Mouse (Mus musculus): Measurements from ENCODE around the gene Ankrd34a.

Ankrd34a gene

GRCm38 (mm10) chr3:96576690-96577541 lies 19.5 kb upstream of the Ankrd34a start, which contains the start of gene Gm16253:
Gm16253 (plus strand) TSS chr3:96576984.
- in situ Hi-C loops (cut with MboI, MseI): loop anchor here (5.0 kb wide), 1 partner anchor 35 kb away; no protein-coding TSS in a partner anchor

GRCm38 (mm10) chr3:96577566-96577965 lies 18.9 kb upstream of the Ankrd34a start:
- in situ Hi-C loops (cut with MboI, MseI): loop anchor here (5.0 kb wide), 1 partner anchor 35 kb away; no protein-coding TSS in a partner anchor

- in situ Hi-C loops (cut with MboI, MseI): loop anchor here (5.0 kb wide), 1 partner anchor 36 kb away; no protein-coding TSS in a partner anchor
Observed at GRCm38 (mm10) chr3:96578561-96579238, 17.7 kb upstream of the Ankrd34a start.

DNA sequence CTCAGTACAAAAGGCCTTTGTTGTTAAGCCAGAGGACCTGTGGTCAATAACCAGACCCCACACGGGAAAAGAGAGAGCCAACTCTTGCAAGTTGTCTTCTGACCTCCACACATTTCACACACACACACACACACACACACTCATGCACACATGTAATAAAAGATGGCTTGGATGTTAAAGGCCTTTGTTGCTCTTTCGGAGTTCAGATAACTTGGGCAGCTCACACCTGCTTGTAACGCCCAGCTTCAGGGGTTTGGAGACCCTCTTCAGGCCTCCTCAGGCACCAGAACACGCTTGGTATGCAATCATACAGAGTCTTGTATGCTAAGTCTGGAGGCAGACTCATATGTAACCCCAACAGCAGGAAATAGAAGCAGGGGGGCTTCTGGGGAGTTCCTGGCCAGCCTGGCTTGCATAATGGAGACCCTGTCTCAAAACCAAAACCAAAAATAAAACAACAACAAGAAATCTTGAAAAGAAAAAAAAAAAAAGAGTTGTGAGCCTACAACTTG lies 17.1 kb upstream of the Ankrd34a start:
- in situ Hi-C loops (cut with MboI, MseI): loop anchor here (5.0 kb wide), 1 partner anchor 37 kb away; no protein-coding TSS in a partner anchor

- in situ Hi-C loops (cut with MboI, MseI): loop anchor here (5.0 to 10.0 kb wide), 3 partner anchors 38 to 1305 kb away; partner anchors contain the start of gene Pde4dip (in 1 of the 2)
Observed at GRCm38 (mm10) chr3:96579885-96580454, 16.5 kb upstream of the Ankrd34a start.

- in situ Hi-C loops (cut with MboI, MseI): loop anchor here (5.0 to 10.0 kb wide), 2 partner anchors 61 to 1304 kb away; partner anchors contain the start of gene Pde4dip (in 1 of the 2)
Observed at GRCm38 (mm10) chr3:96581141-96581540, 15.3 kb upstream of the Ankrd34a start.

- in situ Hi-C loops (cut with MboI, MseI): loop anchor here (5.0 to 10.0 kb wide), 2 partner anchors 60 to 1303 kb away; partner anchors contain the start of gene Pde4dip (in 1 of the 2)
Observed at GRCm38 (mm10) chr3:96581771-96582515, 14.5 kb upstream of the Ankrd34a start.

DNA sequence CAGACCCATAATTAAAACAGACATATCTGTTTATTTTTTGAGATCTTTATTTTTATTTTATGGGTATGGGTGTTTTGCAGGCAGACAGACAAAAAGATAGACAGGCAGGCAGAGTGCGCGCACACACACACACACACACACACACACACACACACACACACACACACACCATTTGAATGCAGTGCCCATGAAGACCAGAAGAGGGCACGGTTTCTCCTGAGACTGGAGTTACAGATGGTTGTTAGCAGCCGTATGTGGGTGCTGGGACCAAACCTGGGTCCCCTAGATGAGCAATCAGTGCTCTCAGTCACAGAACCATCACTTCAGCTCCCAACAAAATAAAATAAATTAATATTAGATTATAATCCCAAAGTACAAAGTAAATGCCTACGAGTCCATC lies 13.1 kb upstream of the Ankrd34a start:
- in situ Hi-C loops (cut with MboI, MseI): loop anchor here (5.0 to 10.0 kb wide), 2 partner anchors 59 to 1301 kb away; partner anchors contain the start of gene Pde4dip (in 1 of the 2)

- in situ Hi-C loops (cut with MboI, MseI): no loop called here
Observed at GRCm38 (mm10) chr3:96590657-96591056, 5.8 kb upstream of the Ankrd34a start.

DNA sequence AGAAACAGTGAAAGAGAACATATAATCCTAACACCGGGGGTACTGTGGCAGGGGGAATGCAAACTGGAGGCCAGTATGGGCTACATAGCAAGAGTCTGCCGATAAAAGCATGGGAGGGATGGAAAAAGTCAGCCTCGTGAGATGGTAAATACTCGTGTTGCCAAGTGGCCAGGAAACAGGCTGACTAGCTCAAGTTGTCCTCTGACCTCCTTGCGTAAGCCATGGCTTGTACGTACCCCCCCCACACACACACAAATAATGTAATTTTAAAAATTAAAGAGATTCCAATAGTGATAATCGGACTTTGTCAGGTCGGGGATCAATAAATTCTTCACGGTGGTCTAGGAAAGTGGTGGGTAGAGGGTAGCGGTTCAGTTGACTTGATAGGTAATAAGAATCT lies 3.1 kb upstream of the Ankrd34a start:
- in situ Hi-C loops (cut with MboI, MseI): no loop called here

- in situ Hi-C loops (cut with MboI, MseI): no loop called here
Observed at GRCm38 (mm10) chr3:96593790-96594560, 2.5 kb upstream of the Ankrd34a start, which contains the start of gene Polr3gl. Polr3gl (minus strand) TSS chr3:96594181.

DNA sequence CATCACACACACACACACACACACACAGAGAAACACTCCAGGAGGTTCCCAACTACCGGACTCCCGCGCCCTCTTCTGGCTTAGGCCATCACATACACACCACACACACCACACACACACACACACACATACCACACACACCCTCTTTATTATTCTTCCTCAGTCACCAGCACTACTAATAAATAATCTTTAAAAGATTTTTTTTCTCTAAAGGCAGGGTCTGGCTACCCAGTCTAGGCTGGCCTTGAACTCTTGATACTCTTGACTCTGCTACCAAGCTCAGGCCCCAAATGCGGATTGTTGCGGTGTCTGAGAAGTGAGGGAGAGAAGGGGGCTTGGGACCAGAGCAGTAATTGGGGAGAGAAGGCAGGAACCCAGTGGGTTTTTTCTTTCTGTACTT lies 1.6 kb upstream of the Ankrd34a start:
- in situ Hi-C loops (cut with MboI, MseI): no loop called here

- in situ Hi-C loops (cut with MboI, MseI): no loop called here
Observed at GRCm38 (mm10) chr3:96595661-96596060, 775 bp upstream of the Ankrd34a start.

GRCm38 (mm10) chr3:96596855-96597254 lies 419 bp downstream of the Ankrd34a start:
- in situ Hi-C loops (cut with MboI, MseI): no loop called here

GRCm38 (mm10) chr3:96597435-96597891 lies 1.0 kb downstream of the Ankrd34a start:
- in situ Hi-C loops (cut with MboI, MseI): no loop called here

GRCm38 (mm10) chr3:96598156-96599068 lies 2.0 kb downstream of the Ankrd34a start:
- in situ Hi-C loops (cut with MboI, MseI): no loop called here

DNA sequence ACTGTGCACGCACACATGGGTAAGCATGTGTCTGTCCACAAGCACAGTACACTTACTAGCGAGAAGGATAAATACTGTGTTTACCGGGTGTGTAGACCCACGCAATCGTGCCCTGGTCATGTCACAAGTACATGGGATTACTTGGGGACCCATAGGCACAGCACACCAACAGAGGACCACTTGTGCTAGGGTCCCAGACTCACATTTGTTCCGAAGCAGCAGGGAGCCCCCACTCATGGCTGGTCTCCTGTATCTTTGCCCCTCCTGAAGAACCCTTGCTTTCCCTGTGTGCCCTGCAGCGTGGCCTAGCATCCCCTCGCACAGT lies 2.6 kb downstream of the Ankrd34a start:
- in situ Hi-C loops (cut with MboI, MseI): no loop called here

DNA sequence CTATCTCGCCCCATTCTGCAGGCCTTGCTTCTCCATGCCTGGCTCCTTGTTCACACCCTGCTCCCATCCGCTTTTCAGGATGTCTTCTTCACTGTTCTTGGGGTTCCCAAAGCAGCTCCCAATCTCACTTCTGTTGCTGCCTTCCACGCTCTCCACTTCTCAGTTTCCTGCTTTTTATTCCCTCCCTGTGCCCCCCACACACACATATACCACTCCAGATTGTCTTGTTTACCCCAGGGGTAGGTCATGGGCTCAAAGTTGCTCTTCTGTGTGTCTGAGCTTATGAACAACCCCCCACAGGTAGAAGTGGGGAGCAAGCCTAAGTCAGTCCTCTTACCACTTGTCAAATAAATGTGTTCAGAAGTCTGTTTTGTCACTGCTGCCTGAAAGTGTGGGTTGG lies 3.0 kb downstream of the Ankrd34a start:
- in situ Hi-C loops (cut with MboI, MseI): no loop called here
